Mouse (Mus musculus): Measurements from ENCODE around the gene Adamts16. TPM values are rescaled to one million over a fixed set of nuclear protein-coding genes. Genes with fewer than 3 reads are reported as not detected.
A peak's percentile ranks its signal among the peaks of the same experiment; 100 is the strongest.

Gene Adamts16
- polyA plus RNA-seq, 1 experiment = 3.1 TPM

DNA sequence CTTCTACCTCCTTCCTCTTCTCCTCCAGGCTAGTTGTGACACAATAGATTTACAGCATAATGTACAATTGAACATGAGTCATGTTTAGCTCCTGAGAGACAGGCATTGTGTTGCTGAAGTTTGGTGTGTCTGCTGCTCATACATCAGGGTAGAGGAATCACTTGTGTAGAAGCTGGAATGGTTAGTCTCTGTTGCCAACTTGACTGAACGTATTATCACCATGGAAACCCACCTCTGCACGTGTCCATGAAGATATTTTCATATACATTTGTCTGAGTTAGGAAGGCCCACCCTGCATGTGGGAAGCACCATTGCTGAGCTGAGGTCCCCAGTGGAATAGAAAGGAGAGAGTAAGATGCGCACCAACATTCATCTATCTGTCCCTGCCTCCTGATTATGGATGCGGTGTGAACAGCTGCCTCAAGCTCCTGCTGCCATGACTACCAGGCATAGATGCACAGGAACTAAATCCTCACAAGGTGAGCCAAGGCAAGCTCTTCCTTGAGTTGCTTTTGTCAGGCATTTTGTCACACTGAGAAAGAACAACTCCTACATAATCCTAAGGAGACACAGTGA, 142.7 kb downstream of the Adamts16 start:
- Histone ChIP-seq H3K27ac (ENCODE audit: insufficient read depth, low read length) (no peak overlapping the region), H3K4me3 (ENCODE audit: insufficient read depth, low read length) (no peak overlapping the region), H3K4me1 (ENCODE audit: control insufficient read depth, insufficient read depth, low read length) (no peaks in the 10 kb centered on the region)
- TF ChIP-seq CTCF (IDR thresholded peaks at IDR 0.05; ENCODE audit: borderline replicate concordance, insufficient read depth, low read length) (no peak), POLR2A (IDR thresholded peaks at IDR 0.05; ENCODE audit: low read depth, low read length) (no peak)

DNA sequence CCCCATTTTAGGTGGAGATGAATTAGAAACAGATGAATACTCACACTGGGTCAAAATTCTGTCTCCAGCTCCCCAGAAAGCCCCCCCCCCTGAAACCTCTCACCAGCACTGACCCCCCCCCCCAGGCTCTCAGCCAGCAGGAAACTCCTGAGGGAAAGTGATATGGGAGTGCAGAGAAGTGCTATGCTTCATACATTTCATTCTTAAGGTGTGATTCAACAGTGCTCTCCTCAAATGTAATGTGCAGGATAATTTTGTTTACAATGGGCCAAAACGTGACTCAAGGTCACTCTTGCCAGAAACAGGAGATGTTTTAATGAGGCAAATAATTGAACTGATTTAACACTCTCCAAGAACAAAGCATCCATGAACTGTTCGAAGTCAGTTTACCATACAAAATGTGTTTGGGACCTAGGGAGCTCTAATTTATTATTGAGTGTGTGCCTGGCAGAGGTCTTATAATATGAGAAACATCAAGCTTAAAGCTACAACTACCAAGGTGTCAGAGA, 152.1 kb downstream of the Adamts16 start:
- H3K4me1 ChIP-seq (ENCODE audit: control insufficient read depth, insufficient read depth, low read length) = peaks cover 6% of the 10 kb centered on the region
- no peak for TF ChIP-seq CTCF (IDR thresholded peaks at IDR 0.05; ENCODE audit: borderline replicate concordance, insufficient read depth, low read length)
- no peak for TF ChIP-seq POLR2A (IDR thresholded peaks at IDR 0.05; ENCODE audit: low read depth, low read length)

GRCm38 (mm10) chr13:70685825-70686224, 155.8 kb downstream of the Adamts16 start:
- Histone ChIP-seq H3K4me3 (ENCODE audit: insufficient read depth, low read length) (no peak overlapping the region), H3K27ac (ENCODE audit: insufficient read depth, low read length) (no peak overlapping the region), H3K4me1 (ENCODE audit: control insufficient read depth, insufficient read depth, low read length) (peaks cover 6% of the 10 kb centered on the region)
- no peak for TF ChIP-seq POLR2A (IDR thresholded peaks at IDR 0.05; ENCODE audit: low read depth, low read length)
- TF ChIP-seq CTCF (IDR thresholded peaks at IDR 0.05; ENCODE audit: borderline replicate concordance, insufficient read depth, low read length) = no peak

More for the DNA sequence above, 152.1 kb downstream of the Adamts16 start:
- Histone ChIP-seq H3K27ac (ENCODE audit: insufficient read depth, low read length) (peak overlapping the region; percentile 66; the same call in 1 of the 2 replicates), H3K4me3 (ENCODE audit: insufficient read depth, low read length) (no peak overlapping the region)

DNA sequence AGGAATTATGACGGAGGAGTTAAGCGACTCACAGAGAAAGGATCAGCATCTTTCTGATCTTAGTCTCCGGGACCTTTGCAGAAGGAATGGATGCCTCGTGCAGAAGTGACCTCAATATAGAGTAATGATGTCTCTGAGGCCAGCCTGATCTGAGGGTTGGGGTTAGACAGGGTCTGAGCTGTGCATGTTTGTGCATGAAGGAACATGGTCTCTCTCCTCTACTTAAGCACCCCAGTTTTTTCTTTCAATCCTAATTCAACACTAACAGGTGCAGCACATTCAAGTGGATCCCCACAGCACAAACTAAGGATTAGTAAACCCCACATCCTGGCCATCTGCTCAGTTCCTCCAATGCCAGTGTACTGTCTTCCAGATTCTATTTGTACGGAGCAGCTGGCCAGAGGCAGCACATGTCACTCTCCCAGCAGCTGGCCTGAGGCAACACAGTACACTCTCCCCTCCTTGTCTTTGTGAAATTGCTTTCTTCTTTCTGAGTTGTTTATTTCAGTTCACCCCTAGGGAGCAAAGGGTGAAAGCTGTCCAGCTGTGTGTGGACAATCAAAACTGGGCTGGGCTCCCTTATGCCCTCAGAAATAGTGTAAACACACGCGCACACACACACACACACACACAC, 156.5 kb downstream of the Adamts16 start:
- no peak for TF ChIP-seq CTCF (IDR thresholded peaks at IDR 0.05; ENCODE audit: borderline replicate concordance, insufficient read depth, low read length)
- no peak for TF ChIP-seq POLR2A (IDR thresholded peaks at IDR 0.05; ENCODE audit: low read depth, low read length)
- H3K4me3 ChIP-seq (ENCODE audit: insufficient read depth, low read length) = no peak overlapping the region
- peaks cover 6% of the 10 kb centered on the region for H3K4me1 ChIP-seq (ENCODE audit: control insufficient read depth, insufficient read depth, low read length)
- H3K27ac ChIP-seq (ENCODE audit: insufficient read depth, low read length) = no peak overlapping the region

GRCm38 (mm10) chr13:70681411-70682183, 160.0 kb downstream of the Adamts16 start:
- no peak overlapping the region for H3K27ac ChIP-seq (ENCODE audit: insufficient read depth, low read length)
- TF ChIP-seq POLR2A (IDR thresholded peaks at IDR 0.05; ENCODE audit: low read depth, low read length) (no peak), CTCF (IDR thresholded peaks at IDR 0.05; ENCODE audit: borderline replicate concordance, insufficient read depth, low read length) (no peak)
- H3K4me3 ChIP-seq (ENCODE audit: insufficient read depth, low read length) = no peak overlapping the region
- H3K4me1 ChIP-seq (ENCODE audit: control insufficient read depth, insufficient read depth, low read length) = peaks cover 4% of the 10 kb centered on the region; the same call in 1 of the 2 replicates

DNA sequence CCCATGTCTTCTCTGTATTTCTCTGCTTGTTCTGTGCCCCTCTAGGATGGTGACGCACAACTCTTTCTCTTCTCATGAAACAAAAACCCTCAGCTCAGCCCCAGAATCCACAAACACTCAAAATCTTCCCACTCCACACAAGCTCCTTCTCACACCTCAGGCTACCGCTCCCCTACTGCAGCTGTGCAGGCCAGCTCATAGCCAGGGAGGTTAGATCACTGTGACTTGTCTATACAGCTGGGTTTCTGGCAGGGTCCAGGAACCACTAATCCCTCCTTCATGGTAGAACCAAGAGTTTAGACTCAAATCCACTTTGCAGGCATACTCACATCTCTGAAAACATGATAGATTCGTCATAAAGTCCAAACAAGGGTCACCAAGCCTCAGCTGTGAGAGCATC, 161.3 kb downstream of the Adamts16 start:
- no peak for TF ChIP-seq CTCF (IDR thresholded peaks at IDR 0.05; ENCODE audit: borderline replicate concordance, insufficient read depth, low read length)

More for the DNA sequence above, 161.3 kb downstream of the Adamts16 start:
- Histone ChIP-seq H3K4me3 (ENCODE audit: insufficient read depth, low read length) (no peak overlapping the region), H3K27ac (ENCODE audit: insufficient read depth, low read length) (no peak overlapping the region), H3K4me1 (ENCODE audit: control insufficient read depth, insufficient read depth, low read length) (peaks cover 4% of the 10 kb centered on the region; the same call in 1 of the 2 replicates)

Other genes with a start within 250 kb of the Adamts16 start
- gene Ice1, start 204.2 kb downstream of the Adamts16 start, polyA plus RNA-seq (2011; ENCODE audit: insufficient read length, low read depth, missing spikeins) = 44.4 and 52.2 TPM in 2 replicates

Measured in embryonic fibroblast, embryonic 13.5 days (primary cell).